Mouse (Mus musculus) liver, embryonic 18 days (tissue): ENCODE data around the gene Plac9a. TPM values are rescaled to one million over a fixed set of nuclear protein-coding genes. Genes with fewer than 3 reads are reported as not detected.

Source experiments
- polyA plus RNA-seq: library from polyadenylated mRNA; depleted of rRNA; stranded (reverse); fragments of >200 nt; gene quantifications from 2 replicates; pipeline ENCODE4 v1.2.3, GENCODE M21; 2012; rRNA removed

Gene Plac9a
- 0.34 and 0.60 TPM in 2 replicates for polyA plus RNA-seq

DNA sequence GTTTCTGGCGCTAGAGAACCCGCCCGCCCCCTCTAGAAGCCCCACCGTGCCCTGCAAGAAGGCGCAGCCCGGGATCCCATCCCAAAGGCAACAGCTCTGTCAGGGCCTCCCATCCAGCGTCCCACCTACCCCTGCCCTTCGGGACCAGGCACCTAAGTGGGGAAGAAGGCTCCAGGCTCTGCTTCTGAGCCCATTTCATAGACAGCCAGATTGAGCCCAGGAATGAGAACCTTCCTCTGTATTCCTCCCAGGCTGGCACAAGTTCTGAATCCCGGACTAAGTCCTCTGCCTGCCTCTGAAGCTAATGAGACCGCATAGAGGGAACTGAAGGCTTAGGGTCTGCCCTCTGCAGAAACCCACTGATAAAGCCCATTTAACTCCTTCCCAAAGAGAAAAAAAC lies at the start of gene Plac9a:
TSS of gene Plac9a (minus strand) at position 101 of the 400 bp plus-strand sequence.

DNA sequence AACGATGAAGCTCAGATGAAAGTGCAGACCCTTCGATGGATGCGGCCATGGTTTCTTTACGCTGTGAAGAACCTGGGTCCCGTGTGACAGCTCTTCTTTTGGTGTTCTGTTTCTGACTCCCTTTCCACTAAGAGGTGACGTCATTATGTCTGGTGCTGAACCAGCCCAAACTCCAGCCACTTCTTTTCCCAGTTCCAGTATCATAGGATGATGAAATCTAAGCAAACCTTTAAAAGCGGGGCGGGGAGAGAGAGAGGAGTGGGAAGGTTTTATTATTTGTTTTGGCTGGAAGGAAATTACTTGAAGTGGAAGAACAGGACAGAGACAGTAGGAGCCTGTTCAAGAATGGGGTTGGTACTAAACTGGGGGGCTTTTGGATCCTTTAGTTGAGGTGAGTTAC lies 35.1 kb upstream of the Plac9a start, which contains the start of gene Cphx1:
TSS of gene Cphx1 (plus strand) at position 301 of the 400 bp plus-strand sequence.

GRCm38 (mm10) chr14:25927562-25927881 lies 24.6 kb upstream of the Plac9a start, which contains the start of gene Tmem254a:
Tmem254a (minus strand) TSS chr14:25927672.

DNA sequence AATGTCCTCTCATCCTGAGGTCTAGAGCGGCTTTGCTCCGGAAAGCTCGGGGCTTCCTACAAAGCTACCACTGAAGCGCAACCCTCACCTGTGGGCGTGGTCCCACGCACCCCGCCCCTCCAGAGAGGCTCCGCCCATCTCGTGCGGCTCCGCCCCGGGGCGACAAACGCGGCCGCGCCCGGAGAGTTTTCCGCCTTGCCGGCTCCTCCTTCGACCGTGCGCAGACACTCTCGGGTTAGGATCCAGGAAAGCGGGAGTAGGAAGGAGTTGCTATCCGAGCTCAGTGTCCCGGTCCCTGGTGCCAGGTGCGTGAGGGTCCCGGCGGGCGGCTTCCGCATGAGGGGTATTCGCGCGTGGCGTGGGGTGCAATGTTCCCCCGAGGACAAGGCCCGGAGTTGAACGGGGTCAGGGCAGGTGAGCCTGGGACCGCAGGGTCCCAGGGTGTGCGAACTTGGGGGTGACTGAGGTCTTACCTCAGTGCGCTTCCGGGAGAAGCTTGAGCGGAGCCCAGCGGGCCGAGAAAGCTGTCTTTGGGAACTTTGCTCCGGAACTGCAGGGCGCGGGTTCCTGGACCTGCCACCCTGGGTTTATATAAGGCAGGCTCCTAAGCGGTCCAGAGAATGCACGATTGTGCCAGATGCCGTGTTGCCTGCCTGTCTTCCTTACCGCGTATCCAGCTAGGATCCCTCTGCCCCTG lies 60.8 kb downstream of the Plac9a start, which contains the start of gene Anxa11:
TSS of gene Anxa11 (plus strand) at position 166 of the 697 bp plus-strand sequence.

Other genes with a start within 250 kb of the Plac9a start
- 46.5 and 52.0 TPM in 2 replicates for gene Ppif, start 208.9 kb downstream of the Plac9a start, polyA plus RNA-seq
- gene Zcchc24, start 134.1 kb downstream of the Plac9a start, polyA plus RNA-seq = 16.4 and 23.3 TPM in 2 replicates
- gene Anxa11, start 60.9 kb downstream of the Plac9a start, polyA plus RNA-seq = 13.4 and 14.4 TPM in 2 replicates
- gene Tmem254a, start 24.6 kb upstream of the Plac9a start, polyA plus RNA-seq = 1.7 and 2.9 TPM in 2 replicates
- gene Cphx1, start 35.2 kb upstream of the Plac9a start, polyA plus RNA-seq = 0.35 TPM in 1 of 2 replicates, not detected in the other
- gene Duxbl1, start 75.5 kb upstream of the Plac9a start, polyA plus RNA-seq = 0.12 and 0.18 TPM in 2 replicates
- 8.0 and 9.0 TPM in 2 replicates for gene Gm9780, start 139.6 kb upstream of the Plac9a start, polyA plus RNA-seq
- gene Tmem254c, start 164.3 kb upstream of the Plac9a start, polyA plus RNA-seq = 13.1 and 17.1 TPM in 2 replicates
- gene Cphx2, start 178.4 kb upstream of the Plac9a start, polyA plus RNA-seq = 0.12 and 0.23 TPM in 2 replicates
- gene Cphx3, start 179.2 kb upstream of the Plac9a start, polyA plus RNA-seq = 0.03 and 0.29 TPM in 2 replicates
- not detected in 2 replicates for gene Duxbl2, start 215.2 kb upstream of the Plac9a start, polyA plus RNA-seq